Mouse (Mus musculus): ENCODE measurements around the gene Bmp8a. TPM values are rescaled to one million over a fixed set of nuclear protein-coding genes. Genes with fewer than 3 reads are reported as not detected.
"Not testable (repeated sequence)": the region's sequence is repeated elsewhere in the genome, so short reads cannot be mapped to it uniquely, and the experiment has no call there.

Bmp8a gene
- polyA plus RNA-seq, 1 experiment, result 0.41 TPM

GRCm38 (mm10) chr4:123331326-123331725 lies 11.7 kb downstream of the Bmp8a start:
- WGBS, result 85% methylated on average over 5 of the region's 5 CpGs

GRCm38 (mm10) chr4:123328946-123329345 lies 14.1 kb downstream of the Bmp8a start:
- no peak for DNase-seq (ENCODE audit: low read depth in 1 of 2, low spot score in 2 of 2)
- TF ChIP-seq POLR2A (IDR thresholded peaks at IDR 0.05; ENCODE audit: low read depth, low read length) (no peak), CTCF (IDR thresholded peaks at IDR 0.05; ENCODE audit: extremely low read depth, insufficient read depth, insufficient read length, insufficient replicate concordance) (no peak)
- 92% methylated on average over 6 of the region's 6 CpGs for WGBS
- Histone ChIP-seq H3K27ac (ENCODE audit: insufficient read depth, low read length) (no peak overlapping the region), H3K36me3 (ENCODE audit: control insufficient read depth, insufficient read depth, low read length) (no peaks in the 10 kb centered on the region), H3K4me1 (ENCODE audit: control insufficient read depth, insufficient read depth, insufficient read length) (no peaks in the 10 kb centered on the region), H3K27me3 (ENCODE audit: control insufficient read depth, insufficient read depth, low read length) (no peaks in the 10 kb centered on the region), H3K4me3 (ENCODE audit: extremely low read depth, insufficient read depth, insufficient read length) (no peak overlapping the region)

More at GRCm38 (mm10) chr4:123331326-123331725, 11.7 kb downstream of the Bmp8a start:
- no peak for DNase-seq (ENCODE audit: low read depth in 1 of 2, low spot score in 2 of 2)
- no peak overlapping the region for H3K27ac ChIP-seq (ENCODE audit: insufficient read depth, low read length)
- TF ChIP-seq POLR2A (IDR thresholded peaks at IDR 0.05; ENCODE audit: low read depth, low read length) (no peak), CTCF (IDR thresholded peaks at IDR 0.05; ENCODE audit: extremely low read depth, insufficient read depth, insufficient read length, insufficient replicate concordance) (no peak)
- H3K4me1 ChIP-seq (ENCODE audit: control insufficient read depth, insufficient read depth, insufficient read length), result no peaks in the 10 kb centered on the region
- H3K27me3 ChIP-seq (ENCODE audit: control insufficient read depth, insufficient read depth, low read length), result no peaks in the 10 kb centered on the region
- no peak overlapping the region for H3K4me3 ChIP-seq (ENCODE audit: extremely low read depth, insufficient read depth, insufficient read length)
- no peaks in the 10 kb centered on the region for H3K36me3 ChIP-seq (ENCODE audit: control insufficient read depth, insufficient read depth, low read length)

DNA sequence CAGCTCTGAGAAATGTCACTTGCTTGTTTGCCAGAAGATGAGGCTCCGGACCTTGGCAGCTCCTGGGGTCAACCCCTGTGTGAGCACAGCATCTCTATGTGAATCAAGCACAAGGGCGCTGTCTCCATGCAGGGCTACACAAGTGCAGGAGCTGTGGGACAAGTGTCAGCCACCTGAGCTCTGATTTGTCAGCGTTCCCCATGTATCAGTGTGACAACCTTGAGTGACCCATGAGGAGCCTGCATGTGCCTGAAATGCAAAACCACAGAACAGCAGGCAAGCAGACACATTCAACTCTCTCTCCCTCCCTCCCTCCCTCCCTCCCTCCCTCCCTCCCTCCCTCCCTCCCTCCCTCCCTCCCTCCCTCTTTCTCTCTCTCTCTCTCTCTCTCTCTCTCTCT lies 15.4 kb downstream of the Bmp8a start:
- H3K27me3 ChIP-seq (ENCODE audit: control insufficient read depth, insufficient read depth, low read length), result 0 out of 2 replicates have a peak, but pooled peaks cover 2% of the 10 kb centered on the region
- DNase-seq (ENCODE audit: low read depth in 1 of 2, low spot score in 2 of 2), result no peak
- no peaks in the 10 kb centered on the region for H3K36me3 ChIP-seq (ENCODE audit: control insufficient read depth, insufficient read depth, low read length)
- H3K4me1 ChIP-seq (ENCODE audit: control insufficient read depth, insufficient read depth, insufficient read length), result no peaks in the 10 kb centered on the region
- no peak overlapping the region for H3K4me3 ChIP-seq (ENCODE audit: extremely low read depth, insufficient read depth, insufficient read length)
- no peak overlapping the region for H3K27ac ChIP-seq (ENCODE audit: insufficient read depth, low read length)
- TF ChIP-seq CTCF (IDR thresholded peaks at IDR 0.05; ENCODE audit: extremely low read depth, insufficient read depth, insufficient read length, insufficient replicate concordance) (no peak), POLR2A (IDR thresholded peaks at IDR 0.05; ENCODE audit: low read depth, low read length) (no peak)
- WGBS, result 75% methylated on average over 3 of the region's 3 CpGs

- Histone ChIP-seq H3K4me3 (ENCODE audit: extremely low read depth, insufficient read depth, insufficient read length) (no peak overlapping the region), H3K27me3 (ENCODE audit: control insufficient read depth, insufficient read depth, low read length) (0 out of 2 replicates have a peak, but pooled peaks cover 2% of the 10 kb centered on the region), H3K27ac (ENCODE audit: insufficient read depth, low read length) (no peak overlapping the region), H3K4me1 (ENCODE audit: control insufficient read depth, insufficient read depth, insufficient read length) (no peaks in the 10 kb centered on the region), H3K36me3 (ENCODE audit: control insufficient read depth, insufficient read depth, low read length) (no peaks in the 10 kb centered on the region)
- no peak for DNase-seq (ENCODE audit: low read depth in 1 of 2, low spot score in 2 of 2)
- 25% methylated on average over 3 of the region's 3 CpGs for WGBS
- no peak for TF ChIP-seq POLR2A (IDR thresholded peaks at IDR 0.05; ENCODE audit: low read depth, low read length)
- no peak for TF ChIP-seq CTCF (IDR thresholded peaks at IDR 0.05; ENCODE audit: extremely low read depth, insufficient read depth, insufficient read length, insufficient replicate concordance)
Measured at GRCm38 (mm10) chr4:123326087-123326486, 17.0 kb downstream of the Bmp8a start.

GRCm38 (mm10) chr4:123323534-123323933 lies 19.5 kb downstream of the Bmp8a start, which contains the start of gene Oxct2a:
Oxct2a (minus strand) TSS chr4:123323634.
- DNase-seq (ENCODE audit: low read depth in 1 of 2, low spot score in 2 of 2), result no peak
- Histone ChIP-seq H3K27me3 (ENCODE audit: control insufficient read depth, insufficient read depth, low read length) (0 out of 2 replicates have a peak, but pooled peaks cover 2% of the 10 kb centered on the region), H3K4me3 (ENCODE audit: extremely low read depth, insufficient read depth, insufficient read length) (no peak within 1 kb of the TSS), H3K27ac (ENCODE audit: insufficient read depth, low read length) (no peak within 1 kb of the TSS), H3K36me3 (ENCODE audit: control insufficient read depth, insufficient read depth, low read length) (no peaks in the 10 kb centered on the region), H3K4me1 (ENCODE audit: control insufficient read depth, insufficient read depth, insufficient read length) (no peaks in the 10 kb centered on the region)
- 42% methylated on average over 13 of the region's 13 CpGs for WGBS
- TF ChIP-seq CTCF (IDR thresholded peaks at IDR 0.05; ENCODE audit: extremely low read depth, insufficient read depth, insufficient read length, insufficient replicate concordance), result no peak
- no peak for TF ChIP-seq POLR2A (IDR thresholded peaks at IDR 0.05; ENCODE audit: low read depth, low read length)

GRCm38 (mm10) chr4:123322910-123323309 lies 20.1 kb downstream of the Bmp8a start:
- H3K36me3 ChIP-seq (ENCODE audit: control insufficient read depth, insufficient read depth, low read length); H3K4me1 ChIP-seq (ENCODE audit: control insufficient read depth, insufficient read depth, insufficient read length); H3K27ac ChIP-seq (ENCODE audit: insufficient read depth, low read length); H3K27me3 ChIP-seq (ENCODE audit: control insufficient read depth, insufficient read depth, low read length); DNase-seq (ENCODE audit: low read depth in 1 of 2, low spot score in 2 of 2); H3K4me3 ChIP-seq (ENCODE audit: extremely low read depth, insufficient read depth, insufficient read length): not testable (repeated sequence)
- 40% methylated on average over 32 of the region's 38 CpGs for WGBS

GRCm38 (mm10) chr4:123314497-123314896 lies 28.6 kb downstream of the Bmp8a start:
- Histone ChIP-seq H3K36me3 (ENCODE audit: control insufficient read depth, insufficient read depth, low read length) (no peaks in the 10 kb centered on the region), H3K4me3 (ENCODE audit: extremely low read depth, insufficient read depth, insufficient read length) (no peak overlapping the region), H3K4me1 (ENCODE audit: control insufficient read depth, insufficient read depth, insufficient read length) (peaks cover 2% of the 10 kb centered on the region; the same call in 1 of the 2 replicates), H3K27ac (ENCODE audit: insufficient read depth, low read length) (no peak overlapping the region), H3K27me3 (ENCODE audit: control insufficient read depth, insufficient read depth, low read length) (no peaks in the 10 kb centered on the region)
- TF ChIP-seq CTCF (IDR thresholded peaks at IDR 0.05; ENCODE audit: extremely low read depth, insufficient read depth, insufficient read length, insufficient replicate concordance), result no peak
- no peak for TF ChIP-seq POLR2A (IDR thresholded peaks at IDR 0.05; ENCODE audit: low read depth, low read length)
- WGBS, result 87% methylated on average over 3 of the region's 3 CpGs
- DNase-seq (ENCODE audit: low read depth in 1 of 2, low spot score in 2 of 2), result no peak

Data from spleen, adult 2 months (tissue).